Mouse (Mus musculus): ENCODE results near the gene BC030870. TPM values are rescaled to one million over a fixed set of nuclear protein-coding genes. Genes with fewer than 3 reads are reported as not detected.

BC030870 gene
- polyA plus RNA-seq, 1 experiment from 2014 or later: 0.14 TPM

Small RNA genes within 50 kb of the gene (microRNA-seq; reads per million reads assigned to microRNA genes)
- gene Gm24333: not detected

Other genes starting within 250 kb of the BC030870 start
- 25.0 and 26.8 TPM in 2 replicates for gene Tmem192, start 182.4 kb downstream of the BC030870 start, polyA plus RNA-seq (2015; fragmentation: Nextera tagmentation; extraction: Ambion mirVana)
- gene Trim75, start 141.7 kb downstream of the BC030870 start, polyA plus RNA-seq (2015; fragmentation: Nextera tagmentation; extraction: Ambion mirVana): 0.18 and 0.19 TPM in 2 replicates
- not detected in 2 replicates for gene Trim61, start 111.0 kb downstream of the BC030870 start, polyA plus RNA-seq (2015; fragmentation: Nextera tagmentation; extraction: Ambion mirVana)
- not detected in 2 replicates for gene Trim60, start 111.0 kb downstream of the BC030870 start, polyA plus RNA-seq (2015; fragmentation: Nextera tagmentation; extraction: Ambion mirVana)
- 0.84 and 1.0 TPM in 2 replicates for gene Apela, start 92.2 kb downstream of the BC030870 start, polyA plus RNA-seq (2015; fragmentation: Nextera tagmentation; extraction: Ambion mirVana)
- gene Gm10663, start 54.5 kb downstream of the BC030870 start, polyA plus RNA-seq (2015; fragmentation: Nextera tagmentation; extraction: Ambion mirVana): not detected in 2 replicates